7 mouse cellular contexts compared by ENCODE assay signal in genomic region chr7:125428816-125429500, GRCm38 (mm10). TPM values are rescaled to one million over a fixed set of nuclear protein-coding genes. Genes with fewer than 3 reads are reported as not detected.
A peak's percentile ranks its signal among the peaks of the same experiment; 100 is the strongest.
DNase-seq lines count a peak whose midpoint lies in the region; ATAC-seq and TF ChIP-seq lines count a peak whose summit lies in the region.
"Not testable (repeated sequence)": the region's sequence is repeated elsewhere in the genome, so short reads cannot be mapped to it uniquely, and the experiment has no call there.

No protein-coding gene starts in this region.

- not testable (repeated sequence) for H3K4me3 ChIP-seq in heart, embryonic 10.5 days; intestine, embryonic 16.5 days (ENCODE audit: low read length); stomach, embryonic 16.5 days (replicated peaks; ENCODE audit: low read length)
- H3K4me3 ChIP-seq in liver, embryonic 14.5 days (ENCODE audit: insufficient read depth in 1 of 2, low read depth in 2 of 2, low read length in 2 of 2), result 0 out of 4 replicates have a peak overlapping the region, but pooled peaks of 1 of the 2 experiments have one; percentile 1

- H3K9ac ChIP-seq in intestine, embryonic 16.5 days (ENCODE audit: low read depth, low read length); stomach, embryonic 16.5 days (ENCODE audit: low read length): not testable (repeated sequence)
- H3K9ac ChIP-seq in liver, embryonic 14.5 days (replicated peaks), result peak overlapping the region; percentile 24

- not testable (repeated sequence) for H3K4me2 ChIP-seq in intestine, embryonic 16.5 days (ENCODE audit: low read depth, low read length); stomach, embryonic 16.5 days (ENCODE audit: low read depth, low read length)
- H3K4me2 ChIP-seq in liver, embryonic 14.5 days (ENCODE audit: low read depth), result peak overlapping the region; percentile 48

- H3K4me1 ChIP-seq in heart, embryonic 10.5 days, result peaks cover 18% of the 10 kb centered on the region
- not testable (repeated sequence) for H3K4me1 ChIP-seq in intestine, embryonic 16.5 days (ENCODE audit: control insufficient read depth, insufficient read depth, low read length); stomach, embryonic 16.5 days (ENCODE audit: control insufficient read depth, insufficient read depth, low read length)
- H3K4me1 ChIP-seq in liver, embryonic 14.5 days (replicated peaks; ENCODE audit: control insufficient read depth in 2 of 2, insufficient read depth in 2 of 2, low read length in 1 of 2), result peaks cover 25 to 41% of the 10 kb centered on the region in 2 experiments

- not testable (repeated sequence) for H3K27me3 ChIP-seq in heart, embryonic 10.5 days (ENCODE audit: insufficient read depth, poor library complexity, severe bottlenecking); intestine, embryonic 16.5 days (replicated peaks; ENCODE audit: control insufficient read depth, insufficient read depth, low read length); liver, embryonic 14.5 days (ENCODE audit: control insufficient read depth, insufficient read depth, low read length); stomach, embryonic 16.5 days (ENCODE audit: control insufficient read depth, insufficient read depth, low read length)

- not testable (repeated sequence) for H3K36me3 ChIP-seq in heart, embryonic 10.5 days; intestine, embryonic 16.5 days (ENCODE audit: control insufficient read depth, insufficient read depth, low read length); liver, embryonic 14.5 days (replicated peaks; ENCODE audit: control insufficient read depth, insufficient read depth, low read depth); stomach, embryonic 16.5 days (ENCODE audit: control insufficient read depth, insufficient read depth, low read length)

- peak; percentile 74 for DNase-seq in MEL-GATA-1-ER (ENCODE audit: extremely low read depth, low read depth)
- DNase-seq in heart, embryonic 10.5 days (ENCODE audit: low spot score), result peak; percentile 88
- peak; percentile 82 to 83 (median 83) for DNase-seq in liver, embryonic 14.5 days (ENCODE audit: low read depth in 3 of 3, low spot score in 3 of 3)

- TF ChIP-seq EP300 in liver, embryonic 14.5 days (IDR thresholded peaks at IDR 0.05; ENCODE audit: low read depth), result peak; percentile 93

- 59% methylated on average over 5 of the region's 5 CpGs for WGBS in heart, embryonic 10.5 days
- WGBS in intestine, embryonic 16.5 days, result 73% methylated on average over 5 of the region's 5 CpGs
- 40% methylated on average over 5 of the region's 5 CpGs for WGBS in liver, embryonic 14.5 days (ENCODE audit: insufficient replicate concordance)
- WGBS in stomach, embryonic 16.5 days, result 70% methylated on average over 5 of the region's 5 CpGs

- not testable (repeated sequence) for H3K9me3 ChIP-seq in heart, embryonic 10.5 days; intestine, embryonic 16.5 days (ENCODE audit: control insufficient read depth, low read length); liver, embryonic 14.5 days (ENCODE audit: control insufficient read depth, low read length); stomach, embryonic 16.5 days (replicated peaks; ENCODE audit: control insufficient read depth, low read length)

- TF ChIP-seq CTCF in liver, embryonic 14.5 days (IDR thresholded peaks at IDR 0.05; ENCODE audit: low read depth), result not testable (repeated sequence)

- H3K27ac ChIP-seq in heart, embryonic 10.5 days, result peak overlapping the region; percentile 65
- not testable (repeated sequence) for H3K27ac ChIP-seq in intestine, embryonic 16.5 days (ENCODE audit: low read length); stomach, embryonic 16.5 days (ENCODE audit: low read length)
- H3K27ac ChIP-seq in liver, embryonic 14.5 days, result peak overlapping the region; percentile 80

- peak; percentile 68; the same call in 1 of the 2 replicates for ATAC-seq in common myeloid progenitor, adult 5-6 weeks (replicated peaks; ENCODE audit: low read depth, poor library complexity, severe bottlenecking)
- ATAC-seq in intestine, embryonic 16.5 days, result peak; percentile 69
- ATAC-seq in liver, embryonic 14.5 days (ENCODE audit: insufficient read depth), result peak; percentile 99
- ATAC-seq in megakaryocyte-erythroid progenitor cell, adult 5-6 weeks (replicated peaks; ENCODE audit: low FRiP score, low TSS enrichment, poor library complexity, severe bottlenecking), result peak; percentile 89
- ATAC-seq in stomach, embryonic 16.5 days (ENCODE audit: insufficient read depth, low FRiP score), result peak; percentile 70; the same call in 1 of the 2 replicates

RNA-seq across cellular contexts. Expression of gene Kdm8, which starts 15.5 kb away (rescaled TPM):
- total RNA-seq in common myeloid progenitor, adult 5-6 weeks (2017), result 6.1 and 6.9 TPM in 2 replicates
- 10.8 and 11.6 TPM in 2 replicates for polyA plus RNA-seq in heart, embryonic 10.5 days (2016; fragmentation: Nextera tagmentation; extraction: Ambion mirVana)
- polyA plus RNA-seq in intestine, embryonic 16.5 days (2015; fragmentation: Nextera tagmentation; extraction: Ambion mirVana), result 9.3 and 10.4 TPM in 2 replicates
- 5.7 and 6.1 TPM in 2 replicates for polyA plus RNA-seq in liver, embryonic 14.5 days (2012; rRNA removed)
- polyA plus RNA-seq in liver, embryonic 14.5 days (2014; fragmentation: Nextera tagmentation; extraction: Ambion mirVana), result 4.7 and 6.4 TPM in 2 replicates
- total RNA-seq in megakaryocyte-erythroid progenitor cell, adult 5-6 weeks (2014; fragmentation: Nextera tagmentation), result 5.0 and 5.4 TPM in 2 replicates
- 5.3 and 6.3 TPM in 2 replicates for total RNA-seq in megakaryocyte-erythroid progenitor cell, adult 5-6 weeks (2017)
- polyA plus RNA-seq in stomach, embryonic 16.5 days (2015; fragmentation: Nextera tagmentation; extraction: Ambion mirVana), result 8.2 and 8.7 TPM in 2 replicates
